Mouse (Mus musculus) MEL (cell line): ENCODE results near the gene Arl15. TPM values are rescaled to one million over a fixed set of nuclear protein-coding genes. Genes with fewer than 3 reads are reported as not detected.

Experiments used
- DNase-seq: peaks from one replicate; pipeline ENCODE4 v3.0.0; 2011; ENCODE audit warnings: low read depth, low spot score
- H3K27ac ChIP-seq: 2 replicates; pipeline ENCODE4 v1.5.1; 2012; ENCODE audit warnings: low read depth, mild to moderate bottlenecking, control low read depth, low read length, moderate library complexity; ENCODE audit not compliant: control insufficient read depth
- H3K27me3 ChIP-seq, 2 experiments: fragments of 150-350 bp in 1 of 2; sonication (generic) in 1 of 2; 2 replicates each; pipeline ENCODE4 v1.6.1; 2012; ENCODE audit warnings: low read length in 2 of 2, mild to moderate bottlenecking in 2 of 2, improper control_type of control experiment in 1 of 2, moderate library complexity in 1 of 2; ENCODE audit not compliant: insufficient read depth in 2 of 2, control insufficient read depth in 1 of 2
- H3K36me3 ChIP-seq, 2 experiments: 2 replicates each; pipeline ENCODE4 v1.6.1; 2012 to 2014; ENCODE audit warnings: low read length in 2 of 2, improper control_type of control experiment in 1 of 2, inconsistent platforms in 1 of 2, mild to moderate bottlenecking in 1 of 2; ENCODE audit not compliant: insufficient read depth in 2 of 2, control insufficient read depth in 1 of 2
- H3K4me1 ChIP-seq, 2 experiments: fragments of 150-350 bp in 1 of 2; sonication (generic) in 1 of 2; 2 replicates each; pipeline ENCODE4 v1.6.1; 2012; ENCODE audit warnings: low read length in 2 of 2, improper control_type of control experiment in 1 of 2, mild to moderate bottlenecking in 1 of 2; ENCODE audit not compliant: insufficient read depth in 2 of 2, control insufficient read depth in 1 of 2
- H3K4me3 ChIP-seq, 2 experiments: fragments of 150-350 bp in 1 of 2; sonication (generic) in 1 of 2; 2 replicates each; pipeline ENCODE4 v1.5.1; 2012; ENCODE audit warnings: low read depth in 2 of 2, low read length in 2 of 2, mild to moderate bottlenecking in 2 of 2, moderate library complexity in 2 of 2, control low read depth in 1 of 2, improper control_type of control experiment in 1 of 2; ENCODE audit not compliant: control insufficient read depth in 1 of 2, insufficient read depth in 1 of 2
- H3K79me2 ChIP-seq: 2 replicates; pipeline ENCODE4 v1.6.1; 2012; ENCODE audit warnings: mild to moderate bottlenecking, low read length, moderate library complexity; ENCODE audit not compliant: control insufficient read depth, poor library complexity, insufficient read depth
- H3K9ac ChIP-seq: 2 replicates; pipeline ENCODE4 v1.6.1; 2012; ENCODE audit warnings: low read depth, mild to moderate bottlenecking, control low read depth, low read length, moderate library complexity; ENCODE audit not compliant: control insufficient read depth, poor library complexity, severe bottlenecking
- H3K9me3 ChIP-seq: fragments of 150-350 bp; sonication (generic); replicated peaks from 2 replicates; pipeline ENCODE4 v1.6.1; 2012; ENCODE audit warnings: mild to moderate bottlenecking, low read length, improper control_type of control experiment, moderate library complexity; ENCODE audit not compliant: insufficient read depth
- CHD1 ChIP-seq: IDR thresholded peaks from 2 replicates; pipeline ENCODE4 v1.6.1; 2012; ENCODE audit warnings: low read depth, mild to moderate bottlenecking, inconsistent platforms, low read length, improper control_type of control experiment
- CHD2 ChIP-seq: IDR thresholded peaks from 2 replicates; pipeline ENCODE4 v1.6.1; 2011; ENCODE audit warnings: low read length, improper control_type of control experiment
- E2F4 ChIP-seq: IDR thresholded peaks from 2 replicates; pipeline ENCODE4 v1.6.1; 2011; ENCODE audit warnings: low read depth, low read length, improper control_type of control experiment, borderline replicate concordance
- ELF1 ChIP-seq: IDR thresholded peaks from 2 replicates; pipeline ENCODE4 v1.6.1; 2014; ENCODE audit warnings: low read depth, mild to moderate bottlenecking, inconsistent platforms, low read length, improper control_type of control experiment, moderate library complexity
- EP300 ChIP-seq, 2 experiments: IDR thresholded peaks; 2 replicates each; pipeline ENCODE4 v1.6.1; 2011; ENCODE audit warnings: improper control_type of control experiment in 2 of 2, low read length in 2 of 2, low read depth in 1 of 2, mild to moderate bottlenecking in 1 of 2
- ETS1 ChIP-seq: IDR thresholded peaks from 2 replicates; pipeline ENCODE4 v1.6.1; 2012; ENCODE audit warnings: low read depth, mild to moderate bottlenecking, inconsistent platforms, low read length, improper control_type of control experiment, moderate library complexity
- GABPA ChIP-seq: IDR thresholded peaks from 2 replicates; pipeline ENCODE4 v1.6.1; 2012; ENCODE audit warnings: low read depth, mild to moderate bottlenecking, inconsistent platforms, low read length, improper control_type of control experiment, moderate library complexity
- HCFC1 ChIP-seq: IDR thresholded peaks from 2 replicates; pipeline ENCODE4 v1.6.1; 2012; ENCODE audit warnings: low read depth, mild to moderate bottlenecking, inconsistent platforms, low read length, improper control_type of control experiment, moderate library complexity
- MAFK ChIP-seq: IDR thresholded peaks from 2 replicates; pipeline ENCODE4 v1.6.1; 2011; ENCODE audit warnings: low read depth, mild to moderate bottlenecking, low read length, improper control_type of control experiment, borderline replicate concordance
- MAZ ChIP-seq: IDR thresholded peaks from 2 replicates; pipeline ENCODE4 v1.6.1; 2012; ENCODE audit warnings: low read depth, mild to moderate bottlenecking, inconsistent platforms, low read length, improper control_type of control experiment
- MYB ChIP-seq: IDR thresholded peaks from 2 replicates; pipeline ENCODE4 v1.6.1; 2011; ENCODE audit warnings: mild to moderate bottlenecking, low read depth, low read length, improper control_type of control experiment
- NELFE ChIP-seq: IDR thresholded peaks from 2 replicates; pipeline ENCODE4 v1.6.1; 2011; ENCODE audit warnings: low read depth, low read length, improper control_type of control experiment
- POLR2AphosphoS5 ChIP-seq: IDR thresholded peaks from 2 replicates; pipeline ENCODE4 v1.6.1; 2012; ENCODE audit warnings: low read depth, borderline replicate concordance, mild to moderate bottlenecking, inconsistent platforms, low read length, moderate library complexity, mixed read lengths
- RAD21 ChIP-seq: IDR thresholded peaks from 2 replicates; pipeline ENCODE4 v1.6.1; 2011; ENCODE audit warnings: mild to moderate bottlenecking, low read depth, low read length, improper control_type of control experiment
- RCOR1 ChIP-seq: IDR thresholded peaks from 2 replicates; pipeline ENCODE4 v1.6.1; 2012; ENCODE audit warnings: low read depth, mild to moderate bottlenecking, inconsistent platforms, low read length, improper control_type of control experiment
- SIN3A ChIP-seq: IDR thresholded peaks from 2 replicates; pipeline ENCODE4 v1.6.1; 2012; ENCODE audit warnings: low read length, improper control_type of control experiment, inconsistent platforms
- TBP ChIP-seq: IDR thresholded peaks from 2 replicates; pipeline ENCODE4 v1.8.0; 2011; ENCODE audit warnings: low read depth, low read length, improper control_type of control experiment
- ZKSCAN1 ChIP-seq: IDR thresholded peaks from 2 replicates; pipeline ENCODE4 v1.6.1; 2012; ENCODE audit warnings: low read depth, mild to moderate bottlenecking, inconsistent platforms, low read length, improper control_type of control experiment, moderate library complexity
- polyA plus RNA-seq, 2 experiments: library from polyadenylated mRNA; stranded (reverse) in 1 of 2; unstranded in 1 of 2; fragments of >175 nt in 1 of 2; fragments of >200 nt in 1 of 2; gene quantifications; 2 replicates each; pipeline versions ENCODE4 v1.2.1 to v1.2.4; 2012; ENCODE audit warnings: low replicate concordance in 2 of 2, low read depth in 1 of 2; ENCODE audit not compliant: insufficient read length in 2 of 2, insufficient read depth in 1 of 2, missing spikeins in 1 of 2
- total RNA-seq: library from RNA; depleted of rRNA; stranded (reverse); fragments of 300-350 nt; gene quantifications from 2 replicates; pipeline ENCODE4 v1.2.3, GENCODE M21; 2012

Gene Arl15
- total and polyA plus RNA-seq, 3 experiments = 3.6 to 5.8 TPM; not detected in 1

DNA sequence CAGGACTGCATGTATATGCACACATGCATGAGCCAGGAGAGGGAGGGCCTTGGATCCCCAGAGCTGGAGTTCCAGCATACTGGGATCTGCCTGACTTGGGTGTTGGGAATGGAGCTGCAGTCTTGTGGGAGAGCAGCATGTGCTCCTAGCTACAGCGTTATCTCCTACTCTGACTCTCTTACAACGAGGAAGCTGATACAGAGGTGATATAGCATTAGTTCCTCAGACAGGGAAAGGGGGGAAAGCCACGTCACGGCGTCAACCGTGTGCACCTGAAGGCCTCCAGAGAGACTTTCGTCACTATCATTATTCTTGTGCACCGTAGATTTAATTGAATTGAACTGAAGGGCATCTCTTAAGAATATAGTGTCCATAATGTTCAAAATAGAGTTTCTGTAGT is 286.2 kb downstream of the Arl15 start:
- H3K9me3 ChIP-seq = no peaks in the 10 kb centered on the region
- no peak for DNase-seq
- no peak overlapping the region for H3K9ac ChIP-seq
- no peaks in the 10 kb centered on the region for H3K36me3 ChIP-seq
- no peaks in the 10 kb centered on the region for H3K4me1 ChIP-seq
- H3K79me2 ChIP-seq = no peaks in the 10 kb centered on the region
- H3K4me3 ChIP-seq = no peak overlapping the region
- no peak overlapping the region for H3K27ac ChIP-seq
- no peaks in the 10 kb centered on the region for H3K27me3 ChIP-seq
- TF ChIP-seq ETS1 = no peak
- TF ChIP-seq CHD2 = no peak
- TF ChIP-seq POLR2AphosphoS5 = no peak
- TF ChIP-seq CHD1 = no peak

DNA sequence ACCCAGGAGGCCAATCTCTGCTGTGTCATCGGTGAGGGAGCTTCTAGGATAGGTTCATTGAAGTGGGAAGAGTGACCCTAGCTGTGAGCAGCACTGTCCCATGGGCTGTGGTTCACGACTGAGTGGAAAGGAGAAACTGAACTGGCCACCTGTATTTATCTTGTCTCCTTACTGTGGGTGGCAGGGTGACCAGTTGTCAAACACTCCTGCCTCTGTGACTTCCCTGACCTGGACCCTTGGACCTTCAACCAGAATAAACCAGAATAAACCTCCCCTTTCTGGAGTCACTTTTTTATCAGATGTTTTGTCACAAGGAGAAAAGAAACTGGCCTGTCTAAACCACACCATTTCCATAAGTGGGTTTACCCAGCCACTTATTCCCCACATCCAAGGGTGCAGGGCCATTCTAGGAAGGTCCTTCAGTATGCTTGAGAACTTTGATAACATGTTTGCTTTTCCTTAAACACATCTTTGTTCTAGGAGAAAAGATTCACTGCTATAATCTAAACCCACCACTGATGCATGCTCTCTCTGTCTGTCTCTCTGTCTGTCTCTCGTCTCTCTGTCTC is 289.3 kb downstream of the Arl15 start:
- Histone ChIP-seq H3K27ac (no peak overlapping the region), H3K27me3 (no peaks in the 10 kb centered on the region), H3K9ac (no peak overlapping the region), H3K79me2 (no peaks in the 10 kb centered on the region), H3K4me3 (no peak overlapping the region), H3K36me3 (no peaks in the 10 kb centered on the region), H3K9me3 (no peaks in the 10 kb centered on the region), H3K4me1 (no peaks in the 10 kb centered on the region)
- TF ChIP-seq CHD2 (no peak), RAD21 (no peak), SIN3A (no peak), TBP (no peak), MAFK (no peak), RCOR1 (no peak), ETS1 (no peak), MYB (no peak), ELF1 (no peak), HCFC1 (no peak), GABPA (no peak), MAZ (no peak), EP300 (IDR thresholded peaks at IDR 0.05; ENCODE audit: low read depth in 1 of 2, low read length in 2 of 2) (no peak)
- DNase-seq = no peak

DNA sequence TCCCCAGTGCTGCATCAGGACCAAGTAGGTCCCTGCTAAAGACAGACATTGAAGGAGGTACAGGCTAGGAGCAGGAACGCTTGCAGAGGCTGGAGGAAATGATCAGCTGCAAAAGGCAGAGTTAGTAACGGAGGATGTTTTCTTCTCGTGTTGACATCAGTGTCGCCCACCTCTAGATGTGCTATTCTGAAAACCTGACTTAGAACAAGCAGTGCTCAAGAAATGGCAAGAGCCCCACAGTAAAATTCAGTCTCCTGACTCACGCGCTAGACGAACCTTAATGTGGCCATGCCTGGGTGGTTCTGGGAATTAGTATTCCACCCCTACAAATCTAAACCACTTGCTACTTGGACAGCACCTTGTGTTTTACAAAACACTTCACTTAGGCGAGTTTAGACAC is 291.1 kb downstream of the Arl15 start:
- no peak overlapping the region for H3K9ac ChIP-seq

More for the DNA sequence above, 291.1 kb downstream of the Arl15 start:
- Histone ChIP-seq H3K36me3 (no peaks in the 10 kb centered on the region), H3K4me1 (no peaks in the 10 kb centered on the region), H3K27me3 (no peaks in the 10 kb centered on the region), H3K9me3 (no peaks in the 10 kb centered on the region), H3K27ac (no peak overlapping the region), H3K4me3 (no peak overlapping the region), H3K79me2 (no peaks in the 10 kb centered on the region)
- TF ChIP-seq ZKSCAN1 (no peak), NELFE (no peak), ETS1 (no peak), SIN3A (no peak), E2F4 (no peak), EP300 (IDR thresholded peaks at IDR 0.05; ENCODE audit: low read depth in 1 of 2, low read length in 2 of 2) (no peak), RAD21 (no peak)
- no peak for DNase-seq
